Mouse (Mus musculus): ENCODE results near the gene Atp8a2.

GRCm38 (mm10) chr14:59987975-59988374 lies 209.0 kb downstream of the Atp8a2 start:
- TF ChIP-seq POLR2A (IDR thresholded peaks at IDR 0.05; ENCODE audit: borderline replicate concordance, insufficient read depth, low read length), result no peak
- TF ChIP-seq CTCF (IDR thresholded peaks at IDR 0.05; ENCODE audit: borderline replicate concordance, insufficient read depth, low read depth, low read length), result no peak

Measured in cerebellum, adult 2 months (tissue).